Mouse (Mus musculus): ENCODE measurements at regions not wholly inside any gene's neighbourhood (a gene's known extent, or its start where the extent isn't known, plus 50 kb on each side); places are given as distances from the start of the nearest gene placed in this dataset.

DNA sequence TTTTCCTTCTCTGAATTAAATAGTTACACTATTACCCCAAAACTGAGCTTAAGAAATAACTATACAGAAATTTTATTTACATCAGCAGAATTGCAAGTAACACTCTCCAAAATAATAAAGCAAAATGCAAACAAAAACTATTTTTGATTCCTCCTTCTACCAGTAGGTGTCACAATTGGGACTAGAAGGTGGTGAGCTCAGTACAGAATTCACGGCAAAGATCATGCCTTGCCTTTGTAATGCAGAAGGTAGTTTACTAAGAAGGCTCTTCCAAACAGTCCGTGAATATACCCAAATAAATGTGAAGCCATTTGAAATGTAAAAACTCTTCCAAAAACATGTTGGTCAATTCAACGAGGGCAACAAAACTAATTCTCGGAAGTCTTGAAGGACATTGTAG lies 428.5 kb upstream of the Tbc1d2b start:
- no peak for TF ChIP-seq REST (IDR thresholded peaks at IDR 0.05; ENCODE audit: insufficient read depth, insufficient read length)
- TF ChIP-seq POLR2A (IDR thresholded peaks at IDR 0.05; ENCODE audit: insufficient read length, low read depth) = no peak
- TF ChIP-seq MAX (IDR thresholded peaks at IDR 0.05; ENCODE audit: low read depth) = no peak
- no peak for TF ChIP-seq USF1 (IDR thresholded peaks at IDR 0.05; ENCODE audit: low read depth)
- TF ChIP-seq MYOD1 (IDR thresholded peaks at IDR 0.05; ENCODE audit: control insufficient read depth in 1 of 3, insufficient read length in 2 of 3, low read depth in 2 of 3) = no peak
